Mouse (Mus musculus): ENCODE data around the gene Acvr1b.

The Acvr1b gene

DNA sequence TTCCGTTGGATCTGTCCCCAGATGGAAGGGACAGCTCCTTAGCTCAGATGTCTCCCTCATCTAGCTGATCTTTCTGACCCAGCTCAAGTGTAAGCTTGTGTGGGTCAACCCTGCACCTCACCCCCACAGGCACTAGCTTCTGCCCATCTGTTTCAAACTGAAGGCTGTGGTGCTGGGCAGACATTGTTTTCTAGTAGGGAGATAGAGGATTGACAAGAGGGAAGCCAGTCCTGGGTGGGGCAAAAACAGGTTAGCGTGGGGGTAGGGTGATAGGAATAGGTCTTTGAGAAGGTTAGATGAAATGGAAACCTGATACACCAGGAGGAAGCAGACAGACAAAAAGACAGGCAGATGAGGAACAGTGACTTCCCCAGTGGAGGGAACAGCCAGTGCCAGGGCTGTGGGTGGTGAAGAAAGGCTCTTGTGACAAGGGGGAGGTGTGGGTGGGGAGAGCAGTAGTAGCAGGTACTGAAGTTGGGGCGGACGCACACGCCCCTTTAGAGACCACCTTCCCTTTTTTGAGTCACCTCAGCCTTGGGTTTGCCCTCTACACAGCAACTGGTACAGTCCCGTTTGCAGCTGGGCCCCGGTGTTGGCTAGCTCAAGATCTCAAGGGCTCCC lies 82.1 kb downstream of the Acvr1b start:
- no peak for DNase-seq

DNA sequence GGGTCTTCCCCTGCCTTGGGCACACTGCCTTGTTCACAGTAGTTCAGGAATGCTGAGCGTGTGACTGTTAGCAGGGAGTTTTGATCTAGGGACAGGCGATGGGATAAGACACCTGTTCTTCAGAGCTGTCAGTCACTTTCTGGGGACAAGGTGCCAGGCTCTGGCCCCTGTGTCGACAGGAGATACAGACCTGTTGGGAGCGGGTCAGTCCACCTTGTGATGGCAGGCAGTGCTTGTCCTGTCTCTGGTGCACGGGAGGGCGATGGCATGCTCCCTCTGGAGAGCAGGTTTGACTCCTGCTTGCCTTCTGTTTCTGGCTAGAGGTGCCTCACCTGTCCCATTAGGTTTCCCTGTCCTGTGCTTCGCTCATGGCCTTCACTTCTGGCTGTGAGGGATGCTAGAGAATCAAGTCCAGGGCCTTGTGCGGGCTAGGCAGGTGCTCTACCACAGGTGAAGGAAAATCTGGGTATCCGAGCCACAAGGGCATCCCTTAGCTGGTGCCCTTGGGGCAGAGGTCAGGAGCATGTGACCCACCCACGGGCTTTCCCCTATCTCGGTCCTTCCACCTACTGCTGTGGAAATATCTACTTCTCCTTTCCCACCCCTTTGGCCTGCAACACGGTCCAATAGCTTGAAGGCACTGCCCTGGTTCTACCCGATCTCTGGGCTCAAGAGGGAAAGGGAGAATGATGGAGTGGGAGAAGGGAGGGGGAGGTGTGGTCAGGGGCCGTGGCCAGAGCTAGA lies 82.8 kb downstream of the Acvr1b start:
- no peak for DNase-seq

DNA sequence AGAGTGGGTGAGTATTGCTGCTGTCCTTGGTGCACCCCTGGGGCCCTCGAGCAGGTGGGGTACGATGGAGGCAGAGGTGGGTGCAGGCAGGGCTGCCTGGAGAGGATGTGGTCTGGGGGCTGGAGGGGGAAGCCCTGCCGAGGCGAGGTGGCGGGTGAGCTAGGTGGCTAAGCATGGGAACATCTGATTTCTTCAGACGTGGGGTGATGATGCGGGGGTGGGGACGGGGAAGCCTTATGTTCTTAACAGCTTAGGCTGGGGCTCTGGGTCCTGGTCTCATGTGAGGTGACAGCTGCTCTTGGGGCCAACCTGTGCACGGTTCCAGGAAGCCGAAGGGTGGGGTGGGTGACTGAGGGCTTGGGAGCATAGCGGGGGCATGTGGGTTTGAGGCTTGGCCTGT lies 84.6 kb downstream of the Acvr1b start:
- DNase-seq, result peak in 1 of 2 experiments; percentile 37

DNA sequence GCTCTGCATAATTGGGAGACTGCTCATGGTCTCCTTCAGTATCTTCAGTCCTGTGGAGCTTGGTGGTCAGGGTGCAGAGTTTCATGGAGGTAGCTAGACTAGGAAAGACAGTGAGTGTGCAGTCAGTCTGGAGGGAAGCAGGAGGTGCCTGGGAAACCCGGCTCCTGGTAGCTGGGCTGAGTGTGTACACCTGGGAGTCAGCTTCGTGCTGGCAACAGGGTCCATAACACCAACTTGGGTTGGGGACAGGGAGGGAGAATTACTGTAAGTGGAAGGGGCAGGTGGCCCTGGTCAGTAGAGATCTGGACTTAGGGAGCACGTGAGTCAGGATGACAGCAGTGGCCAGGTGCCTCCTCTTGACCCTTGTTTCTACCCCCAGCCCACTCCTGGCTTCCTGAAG lies 86.1 kb downstream of the Acvr1b start:
- DNase-seq, result no peak

DNA sequence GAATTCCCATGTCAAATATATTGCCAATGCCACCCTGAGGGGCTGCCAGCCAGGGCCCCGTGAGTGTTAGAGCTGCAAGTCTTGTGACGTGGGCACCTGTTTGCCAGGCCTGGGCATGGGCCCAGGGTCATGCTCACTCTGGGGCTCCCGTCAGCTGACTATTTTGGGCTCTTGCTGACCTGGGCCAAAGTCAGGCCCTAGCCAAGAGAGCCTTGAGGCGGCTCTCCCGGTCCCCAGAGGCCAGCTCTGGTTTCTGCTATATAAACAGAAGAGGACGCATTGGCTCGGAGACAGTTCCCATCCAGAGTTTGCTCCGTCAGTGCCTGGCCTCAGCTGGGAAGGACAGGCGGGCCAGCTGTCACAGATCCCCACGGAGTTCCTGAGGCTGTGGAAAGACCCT lies 86.5 kb downstream of the Acvr1b start:
- DNase-seq, result no peak

DNA sequence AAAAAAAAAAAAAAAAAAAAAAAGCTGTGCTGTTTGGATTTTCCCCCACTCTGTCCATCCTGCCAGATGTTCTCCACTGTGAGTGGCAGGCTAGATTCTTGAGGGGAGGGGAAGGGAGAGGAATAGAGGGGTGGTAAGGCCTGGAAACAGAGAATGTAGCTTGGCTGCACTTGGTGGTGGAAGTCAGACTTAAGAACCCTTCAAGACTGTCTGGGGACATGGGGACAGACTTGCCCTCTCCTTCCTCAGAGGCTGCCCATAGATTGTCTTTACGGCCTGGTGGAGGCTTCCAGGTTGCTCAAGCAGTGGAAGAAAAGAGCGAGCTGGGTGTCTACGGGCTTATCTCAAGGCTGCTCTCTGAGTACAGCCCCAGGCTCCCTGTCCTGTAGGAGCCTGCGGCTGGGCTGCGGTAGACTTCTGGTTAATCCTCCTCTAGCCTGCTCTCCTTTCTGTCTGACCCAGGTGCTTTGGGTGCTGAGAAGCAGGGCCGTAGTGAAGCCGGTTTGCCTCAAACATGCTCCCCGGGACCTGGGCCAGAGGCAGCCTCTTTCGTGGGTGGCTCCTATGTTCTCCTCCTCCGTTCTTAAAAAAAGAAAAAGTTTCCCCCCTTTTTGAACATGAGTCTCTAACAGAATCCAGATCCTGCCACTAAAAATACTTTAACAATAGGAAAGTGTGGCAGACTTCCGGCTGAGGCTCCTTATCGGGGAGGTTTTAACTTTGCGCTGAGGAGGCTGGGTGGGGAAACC lies 87.2 kb downstream of the Acvr1b start:
- no peak for DNase-seq

DNA sequence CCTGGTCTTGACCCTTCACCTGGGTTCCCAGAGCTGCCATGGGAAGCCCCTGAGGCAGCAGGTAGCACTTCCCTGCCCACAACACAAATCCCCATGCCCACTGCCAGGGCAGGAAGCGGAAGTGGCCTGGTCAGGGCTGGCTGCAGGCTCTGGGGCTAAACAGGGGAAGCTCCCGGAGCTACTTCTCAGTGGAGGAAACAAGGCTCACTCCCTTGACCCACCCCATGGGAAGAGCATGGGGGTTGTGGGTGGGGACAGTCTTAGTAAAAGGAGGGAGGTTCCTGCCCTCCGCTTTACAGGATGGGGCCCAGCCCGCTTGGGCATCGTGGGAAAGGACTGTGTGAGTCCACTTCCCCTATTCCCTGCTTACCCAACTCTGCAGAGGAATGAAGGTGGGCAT lies 88.6 kb downstream of the Acvr1b start:
- peak in 1 of 2 experiments; percentile 58 for DNase-seq

All from spleen, adult 18-20 months (tissue).